Mouse (Mus musculus): ENCODE data around the gene Fbxl16. TPM values are rescaled to one million over a fixed set of nuclear protein-coding genes. Genes with fewer than 3 reads are reported as not detected.

The Fbxl16 gene
- polyA plus RNA-seq, 1 experiment: 2.1 TPM

GRCm38 (mm10) chr17:25867836-25868600 lies 59.1 kb downstream of the Fbxl16 start:
- 1% methylated on average over 42 of the region's 42 CpGs for WGBS
- no peak for DNase-seq (ENCODE audit: low read depth, low spot score)

GRCm38 (mm10) chr17:25868601-25869191 lies 59.8 kb downstream of the Fbxl16 start, which contains the start of gene Mcrip2:
TSS of gene Mcrip2 (minus strand) at chr17:25868764.
- no peak for DNase-seq (ENCODE audit: low read depth, low spot score)

GRCm38 (mm10) chr17:25869498-25869897 lies 60.6 kb downstream of the Fbxl16 start:
- DNase-seq (ENCODE audit: low read depth, low spot score): no peak
- 88% methylated on average over 8 of the region's 8 CpGs for WGBS

More at GRCm38 (mm10) chr17:25868601-25869191, 59.8 kb downstream of the Fbxl16 start, which contains the start of gene Mcrip2:
- WGBS: under 1% methylated on average over 23 of the region's 24 CpGs

- DNase-seq (ENCODE audit: low read depth, low spot score): no peak
- 87% methylated on average over 2 of the region's 2 CpGs for WGBS
Measured at GRCm38 (mm10) chr17:25869954-25870353, 61.1 kb downstream of the Fbxl16 start.

Other genes starting within 250 kb of the Fbxl16 start
- 0.36 and 0.58 TPM in 2 replicates for gene Sox8, start 238.4 kb upstream of the Fbxl16 start, polyA plus RNA-seq (2012; rRNA removed)
- gene Lmf1, start 230.0 kb upstream of the Fbxl16 start, polyA plus RNA-seq (2012; rRNA removed): 14.0 and 14.2 TPM in 2 replicates
- 0.23 and 0.37 TPM in 2 replicates for gene Gng13, start 91.9 kb upstream of the Fbxl16 start, polyA plus RNA-seq (2012; rRNA removed)
- 18.4 and 20.4 TPM in 2 replicates for gene Chtf18, start 81.7 kb upstream of the Fbxl16 start, polyA plus RNA-seq (2012; rRNA removed)
- gene Rpusd1, start 81.4 kb upstream of the Fbxl16 start, polyA plus RNA-seq (2012; rRNA removed): 22.1 and 22.9 TPM in 2 replicates
- gene Mslnl, start 73.0 kb upstream of the Fbxl16 start, polyA plus RNA-seq (2012; rRNA removed): 0.24 and 0.26 TPM in 2 replicates
- 4.8 and 8.4 TPM in 2 replicates for gene Msln, start 54.7 kb upstream of the Fbxl16 start, polyA plus RNA-seq (2012; rRNA removed)
- gene Narfl, start 35.3 kb upstream of the Fbxl16 start, polyA plus RNA-seq (2012; rRNA removed): 19.6 and 30.2 TPM in 2 replicates
- gene Haghl, start 23.4 kb upstream of the Fbxl16 start, polyA plus RNA-seq (2012; rRNA removed): 24.0 and 26.6 TPM in 2 replicates
- 0.04 TPM in 1 of 2 replicates, not detected in the other for gene Ccdc78, start 22.5 kb upstream of the Fbxl16 start, polyA plus RNA-seq (2012; rRNA removed)
- gene Fam173a, start 16.2 kb upstream of the Fbxl16 start, polyA plus RNA-seq (2012; rRNA removed): 91.8 and 108 TPM in 2 replicates
- 1.3 TPM in 1 of 2 replicates, not detected in the other for gene AC134908.4, start 13.4 kb upstream of the Fbxl16 start, polyA plus RNA-seq (2012; rRNA removed)
- 20.9 and 26.5 TPM in 2 replicates for gene Metrn, start 11.9 kb upstream of the Fbxl16 start, polyA plus RNA-seq (2012; rRNA removed)
- 30.4 and 39.6 TPM in 2 replicates for gene Wdr24, start 14.5 kb downstream of the Fbxl16 start, polyA plus RNA-seq (2012; rRNA removed)
- 48.8 and 54.5 TPM in 2 replicates for gene Jmjd8, start 19.8 kb downstream of the Fbxl16 start, polyA plus RNA-seq (2012; rRNA removed)
- gene Stub1, start 24.3 kb downstream of the Fbxl16 start, polyA plus RNA-seq (2012; rRNA removed): 155 and 157 TPM in 2 replicates
- gene Rhbdl1, start 28.2 kb downstream of the Fbxl16 start, polyA plus RNA-seq (2012; rRNA removed): 4.1 and 4.6 TPM in 2 replicates
- gene Gm20683, start 32.7 kb downstream of the Fbxl16 start, polyA plus RNA-seq (2012; rRNA removed): 22.2 and 32.3 TPM in 2 replicates
- gene Rhot2, start 35.8 kb downstream of the Fbxl16 start, polyA plus RNA-seq (2012; rRNA removed): 59.9 and 83.1 TPM in 2 replicates
- 18.6 and 19.8 TPM in 2 replicates for gene Wdr90, start 52.4 kb downstream of the Fbxl16 start, polyA plus RNA-seq (2012; rRNA removed)
- gene Mcrip2, start 59.7 kb downstream of the Fbxl16 start, polyA plus RNA-seq (2012; rRNA removed): 39.8 and 49.0 TPM in 2 replicates
- gene Mettl26, start 66.0 kb downstream of the Fbxl16 start, polyA plus RNA-seq (2012; rRNA removed): 78.7 and 115 TPM in 2 replicates
- gene Wfikkn1, start 71.8 kb downstream of the Fbxl16 start, polyA plus RNA-seq (2012; rRNA removed): 0.78 and 1.0 TPM in 2 replicates
- gene Rab40c, start 110.6 kb downstream of the Fbxl16 start, polyA plus RNA-seq (2012; rRNA removed): 38.0 and 40.7 TPM in 2 replicates
- gene Pigq, start 135.9 kb downstream of the Fbxl16 start, polyA plus RNA-seq (2012; rRNA removed): 73.7 and 90.3 TPM in 2 replicates
- not detected in 2 replicates for gene Nhlrc4, start 135.9 kb downstream of the Fbxl16 start, polyA plus RNA-seq (2012; rRNA removed)
- gene A930017K11Rik, start 143.5 kb downstream of the Fbxl16 start, polyA plus RNA-seq (2012; rRNA removed): not detected in 2 replicates
- 26.1 and 44.5 TPM in 2 replicates for gene Capn15, start 176.7 kb downstream of the Fbxl16 start, polyA plus RNA-seq (2012; rRNA removed)